Mouse (Mus musculus) heart, postnatal 0 days (tissue): ENCODE measurements around the gene Spaca4.

Experiments used
- CTCF ChIP-seq: IDR thresholded peaks from 2 replicates; pipeline ENCODE4 v1.5.1; 2016; ENCODE audit warnings: antibody characterized with exemption, control low read depth, low read depth
- EP300 ChIP-seq: IDR thresholded peaks from 2 replicates; pipeline ENCODE4 v1.6.1; 2016; ENCODE audit warnings: antibody characterized with exemption, low read depth

DNA sequence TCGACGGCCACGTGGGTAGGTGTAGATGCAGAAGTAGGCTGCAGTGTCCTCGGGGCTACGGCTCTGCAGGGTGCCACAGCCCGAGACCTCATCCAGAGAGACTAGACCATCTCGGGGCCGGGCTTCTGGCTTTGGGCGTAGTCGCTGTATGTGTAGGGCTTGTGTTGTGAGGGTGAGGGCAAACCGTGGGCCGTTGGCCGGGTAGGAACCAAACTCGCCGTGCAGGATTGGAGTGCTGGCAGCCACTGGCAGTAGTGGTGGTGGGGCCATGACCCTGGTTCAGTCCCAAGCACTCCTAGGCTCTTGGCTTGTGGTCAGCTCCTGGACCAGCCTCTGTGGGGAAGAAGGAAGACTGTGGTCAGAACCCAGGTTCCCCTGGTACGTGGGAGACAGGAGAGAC, 12.2 kb downstream of the Spaca4 start:
- TF ChIP-seq CTCF (no peak), EP300 (no peak)
